Mouse (Mus musculus): ENCODE measurements around the gene Rnf41. TPM values are rescaled to one million over a fixed set of nuclear protein-coding genes. Genes with fewer than 3 reads are reported as not detected.

The Rnf41 gene
- total and polyA plus RNA-seq, 3 experiments = 27.4 to 28.1 TPM; not detected in 1

DNA sequence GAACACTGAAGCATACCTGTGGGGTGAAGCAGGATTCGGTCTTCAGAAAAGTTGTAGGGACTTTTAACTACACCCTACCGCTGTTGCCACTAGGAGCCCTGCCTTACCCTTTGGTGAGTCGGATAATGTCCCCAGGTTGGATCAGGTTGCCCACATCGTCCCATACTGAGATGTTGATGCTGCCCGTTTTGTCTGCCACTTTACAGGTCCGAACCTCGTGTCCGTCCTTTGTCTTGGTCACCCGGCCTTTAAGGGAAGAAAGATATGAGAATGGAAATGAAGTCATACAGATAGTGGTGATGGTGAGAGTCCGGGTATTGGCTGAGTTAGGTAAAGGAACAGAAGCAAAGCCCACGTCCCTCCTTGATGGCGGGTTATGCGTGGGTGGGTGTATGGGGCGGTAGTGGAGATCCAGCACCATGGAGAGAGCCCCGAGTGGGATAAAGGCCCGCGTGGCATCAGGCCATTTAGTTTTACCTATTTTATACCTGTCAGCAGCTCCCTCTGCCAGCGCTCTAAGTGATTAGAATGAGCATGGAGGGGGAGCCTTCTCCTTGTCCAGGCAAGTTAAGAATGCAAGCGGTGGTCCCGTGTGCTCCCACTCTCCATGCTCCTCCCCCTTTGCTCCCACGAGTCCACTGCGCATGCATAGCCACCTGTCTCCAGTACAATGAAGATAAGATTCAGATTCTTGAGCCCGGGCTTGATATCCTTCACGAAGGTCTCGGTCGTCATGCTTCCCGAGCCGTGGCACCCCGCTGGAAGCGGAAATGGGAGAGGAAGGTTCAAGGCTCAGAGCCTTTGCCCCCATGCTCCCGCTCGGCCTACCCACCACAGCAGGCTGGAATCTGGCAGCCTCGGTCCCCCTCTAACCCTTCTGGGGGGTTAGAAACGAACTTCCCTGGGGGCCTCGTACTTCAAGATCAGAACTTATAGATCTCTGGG, 2.6 kb upstream of the Rnf41 start:
- Histone ChIP-seq H3K9ac (ENCODE audit: control insufficient read depth, low read depth, low read length, poor library complexity, severe bottlenecking) (peak overlapping the region; percentile 91), H3K9me3 (replicated peaks; ENCODE audit: insufficient read depth, low read length) (no peaks in the 10 kb centered on the region), H3K79me2 (ENCODE audit: control insufficient read depth, insufficient read depth, low read length, poor library complexity) (peaks cover 31% of the 10 kb centered on the region), H3K4me3 (ENCODE audit: control insufficient read depth in 1 of 2, insufficient read depth in 1 of 2, low read depth in 2 of 2, low read length in 2 of 2) (peak overlapping the region; percentile 76 to 90), H3K36me3 (ENCODE audit: control insufficient read depth in 1 of 2, insufficient read depth in 2 of 2, low read length in 2 of 2) (peaks cover 0 to 9% of the 10 kb centered on the region in 2 experiments; a peak in 2 of 4 replicates), H3K4me1 (ENCODE audit: control insufficient read depth in 1 of 2, insufficient read depth in 2 of 2, low read length in 2 of 2) (peaks cover 0 to 8% of the 10 kb centered on the region in 2 experiments; a peak in 2 of 4 replicates), H3K27ac (ENCODE audit: control insufficient read depth, low read depth, low read length) (peak overlapping the region; percentile 61), H3K27me3 (ENCODE audit: control insufficient read depth in 1 of 2, insufficient read depth in 2 of 2, low read length in 2 of 2) (no peaks in the 10 kb centered on the region)
- DNase-seq (ENCODE audit: low read depth, low spot score) = peak; percentile 58
- TF ChIP-seq GATA1 (IDR thresholded peaks at IDR 0.05; ENCODE audit: low read depth, low read length) = peak; percentile 7; the same call in 1 of the 2 replicates
- TF ChIP-seq TCF12 (IDR thresholded peaks at IDR 0.05; ENCODE audit: low read depth, low read length) = 0 out of 2 replicates have a peak, but pooled peaks have one; percentile 21
- peak; percentile 21; the same call in 1 of the 2 replicates for TF ChIP-seq NELFE (IDR thresholded peaks at IDR 0.05; ENCODE audit: low read depth, low read length)
- 0 out of 4 replicates have a peak, but pooled peaks of 1 of the 2 experiments have one; percentile 2 for TF ChIP-seq EP300 (IDR thresholded peaks at IDR 0.05; ENCODE audit: low read depth in 1 of 2, low read length in 2 of 2)
- no peak for TF ChIP-seq MYB (IDR thresholded peaks at IDR 0.05; ENCODE audit: low read depth, low read length)
- TF ChIP-seq SIN3A (IDR thresholded peaks at IDR 0.05; ENCODE audit: low read length) = peak; percentile 47; the same call in 1 of the 2 replicates
- peak; percentile 26 to 28; a peak in 2 of 4 replicates for TF ChIP-seq POLR2A (IDR thresholded peaks at IDR 0.05; ENCODE audit: control insufficient read depth in 1 of 2, insufficient read depth in 1 of 2, low read depth in 1 of 2, low read length in 2 of 2, poor library complexity in 1 of 2)
- TF ChIP-seq MAZ (IDR thresholded peaks at IDR 0.05; ENCODE audit: low read depth, low read length) = no peak
- TF ChIP-seq POLR2AphosphoS2 (IDR thresholded peaks at IDR 0.05; ENCODE audit: low read length) = no peak
- TF ChIP-seq USF2 (IDR thresholded peaks at IDR 0.05; ENCODE audit: borderline replicate concordance in 1 of 2, insufficient read depth in 1 of 2, low read depth in 1 of 2, low read length in 2 of 2) = no peak
- TF ChIP-seq NRF1 (IDR thresholded peaks at IDR 0.05; ENCODE audit: insufficient read depth, low read depth, low read length, poor library complexity, severe bottlenecking) = peak; percentile 69
- peak; percentile 77 for TF ChIP-seq MXI1 (IDR thresholded peaks at IDR 0.05; ENCODE audit: low read depth, low read length)
- TF ChIP-seq CHD1 (IDR thresholded peaks at IDR 0.05; ENCODE audit: low read depth, low read length) = 0 out of 2 replicates have a peak, but pooled peaks have one; percentile 51

GRCm38 (mm10) chr10:128409692-128410559, 1.5 kb upstream of the Rnf41 start:
- Histone ChIP-seq H3K4me3 (ENCODE audit: control insufficient read depth in 1 of 2, insufficient read depth in 1 of 2, low read depth in 2 of 2, low read length in 2 of 2) (peak overlapping the region; percentile 76 to 90), H3K9ac (ENCODE audit: control insufficient read depth, low read depth, low read length, poor library complexity, severe bottlenecking) (peak overlapping the region; percentile 91), H3K4me1 (ENCODE audit: control insufficient read depth in 1 of 2, insufficient read depth in 2 of 2, low read length in 2 of 2) (peaks cover 0 to 8% of the 10 kb centered on the region in 2 experiments; a peak in 2 of 4 replicates), H3K36me3 (ENCODE audit: control insufficient read depth in 1 of 2, insufficient read depth in 2 of 2, low read length in 2 of 2) (peaks cover 0 to 9% of the 10 kb centered on the region in 2 experiments; a peak in 2 of 4 replicates), H3K27me3 (ENCODE audit: control insufficient read depth in 1 of 2, insufficient read depth in 2 of 2, low read length in 2 of 2) (no peaks in the 10 kb centered on the region), H3K9me3 (replicated peaks; ENCODE audit: insufficient read depth, low read length) (no peaks in the 10 kb centered on the region), H3K79me2 (ENCODE audit: control insufficient read depth, insufficient read depth, low read length, poor library complexity) (peaks cover 32% of the 10 kb centered on the region), H3K27ac (ENCODE audit: control insufficient read depth, low read depth, low read length) (peak overlapping the region; percentile 89)
- DNase-seq (ENCODE audit: low read depth, low spot score) = peak; percentile 99
- no peak for TF ChIP-seq MEF2A (IDR thresholded peaks at IDR 0.05; ENCODE audit: extremely low read depth, insufficient replicate concordance, low read depth, low read length, poor library complexity, severe bottlenecking)
- peak; percentile 74 for TF ChIP-seq SMC3 (IDR thresholded peaks at IDR 0.05; ENCODE audit: low read depth, low read length)
- no peak for TF ChIP-seq ZKSCAN1 (IDR thresholded peaks at IDR 0.05; ENCODE audit: low read depth, low read length)
- peak; percentile 19; the same call in 1 of the 2 replicates for TF ChIP-seq ETS1 (IDR thresholded peaks at IDR 0.05; ENCODE audit: low read depth, low read length)
- no peak; the same call in 1 of the 2 replicates for TF ChIP-seq CHD1 (IDR thresholded peaks at IDR 0.05; ENCODE audit: low read depth, low read length)
- TF ChIP-seq MAX (IDR thresholded peaks at IDR 0.05; ENCODE audit: low read length) = peak; percentile 33; the same call in 1 of the 2 replicates
- no peak; the same call in 1 of the 2 replicates for TF ChIP-seq NRF1 (IDR thresholded peaks at IDR 0.05; ENCODE audit: insufficient read depth, low read depth, low read length, poor library complexity, severe bottlenecking)
- TF ChIP-seq E2F4 (IDR thresholded peaks at IDR 0.05; ENCODE audit: borderline replicate concordance, low read depth, low read length) = peak; percentile 34; the same call in 1 of the 2 replicates
- TF ChIP-seq GATA1 (IDR thresholded peaks at IDR 0.05; ENCODE audit: low read depth, low read length) = no peak
- peak; percentile 57; the same call in 1 of the 2 replicates for TF ChIP-seq KAT2A (conservative IDR thresholded peaks at IDR 0.05; ENCODE audit: low read depth, low read length)
- TF ChIP-seq CTCF (IDR thresholded peaks at IDR 0.05 in 2 of 3, conservative IDR thresholded peaks at IDR 0.05 in 1 of 3; ENCODE audit: control insufficient read depth in 1 of 3, insufficient read depth in 1 of 3, low read depth in 2 of 3, low read length in 3 of 3, poor library complexity in 1 of 3, severe bottlenecking in 1 of 3) = peak; percentile 69 to 83 (median 69)
- peak in 1 of 2 experiments; percentile 25; a peak in 1 of 4 replicates for TF ChIP-seq EP300 (IDR thresholded peaks at IDR 0.05; ENCODE audit: low read depth in 1 of 2, low read length in 2 of 2)
- TF ChIP-seq ZNF384 (IDR thresholded peaks at IDR 0.05; ENCODE audit: low read depth, low read length) = peak; percentile 56
- no peak for TF ChIP-seq JUND (IDR thresholded peaks at IDR 0.05; ENCODE audit: low read depth, low read length)
- no peak for TF ChIP-seq USF2 (IDR thresholded peaks at IDR 0.05; ENCODE audit: borderline replicate concordance in 1 of 2, insufficient read depth in 1 of 2, low read depth in 1 of 2, low read length in 2 of 2)
- TF ChIP-seq MXI1 (IDR thresholded peaks at IDR 0.05; ENCODE audit: low read depth, low read length) = peak; percentile 66
- no peak; the same call in 1 of the 2 replicates for TF ChIP-seq TCF12 (IDR thresholded peaks at IDR 0.05; ENCODE audit: low read depth, low read length)
- TF ChIP-seq MAZ (IDR thresholded peaks at IDR 0.05; ENCODE audit: low read depth, low read length) = peak; percentile 97

Data from MEL (cell line).